Mouse (Mus musculus): ENCODE results near the gene Pltp.
A peak's percentile ranks its signal among the peaks of the same experiment; 100 is the strongest.
"Not testable (repeated sequence)": the region's sequence is repeated elsewhere in the genome, so short reads cannot be mapped to it uniquely, and the experiment has no call there.

Pltp gene

GRCm38 (mm10) chr2:164806614-164807013 lies 50.9 kb downstream of the Pltp start:
- DNase-seq (ENCODE audit: extremely low spot score, low spot score): no peak

GRCm38 (mm10) chr2:164805332-164805718 lies 52.2 kb downstream of the Pltp start:
- no peak for DNase-seq (ENCODE audit: extremely low spot score, low spot score)

- peak; percentile 94 for DNase-seq (ENCODE audit: extremely low spot score, low spot score)
These were observed 52.8 kb downstream of the Pltp start, which contains the start of the genes Acot8 and Zswim3 for GRCm38 (mm10) chr2:164804533-164805331. TSS of gene Acot8 (minus strand) at chr2:164804882. TSS of gene Zswim3 (plus strand) at chr2:164805098.

- DNase-seq (ENCODE audit: extremely low spot score, low spot score): no peak
These were observed 53.6 kb downstream of the Pltp start for GRCm38 (mm10) chr2:164803921-164804313.

- no peak for DNase-seq (ENCODE audit: extremely low spot score, low spot score)
These were observed 54.1 kb downstream of the Pltp start for GRCm38 (mm10) chr2:164803201-164803920.

GRCm38 (mm10) chr2:164800252-164801004 lies 57.1 kb downstream of the Pltp start:
- DNase-seq (ENCODE audit: extremely low spot score, low spot score): no peak

GRCm38 (mm10) chr2:164798554-164798953 lies 59.0 kb downstream of the Pltp start:
- DNase-seq (ENCODE audit: extremely low spot score, low spot score): not testable (repeated sequence)

- DNase-seq (ENCODE audit: extremely low spot score, low spot score): no peak
These were observed 61.6 kb downstream of the Pltp start for GRCm38 (mm10) chr2:164795868-164796267.

GRCm38 (mm10) chr2:164794293-164794692 lies 63.2 kb downstream of the Pltp start:
- DNase-seq (ENCODE audit: extremely low spot score, low spot score): peak; percentile 69

- DNase-seq (ENCODE audit: extremely low spot score, low spot score): no peak
These were observed 63.7 kb downstream of the Pltp start for GRCm38 (mm10) chr2:164793772-164794171.

GRCm38 (mm10) chr2:164793236-164793635 lies 64.3 kb downstream of the Pltp start:
- peak; percentile 45 for DNase-seq (ENCODE audit: extremely low spot score, low spot score)

- DNase-seq (ENCODE audit: extremely low spot score, low spot score): no peak
These were observed 64.9 kb downstream of the Pltp start for GRCm38 (mm10) chr2:164792400-164793190.

- DNase-seq (ENCODE audit: extremely low spot score, low spot score): no peak
These were observed 65.7 kb downstream of the Pltp start for GRCm38 (mm10) chr2:164791841-164792261.

- DNase-seq (ENCODE audit: extremely low spot score, low spot score): no peak
These were observed 67.1 kb downstream of the Pltp start for GRCm38 (mm10) chr2:164790451-164790850.

All from neural tube, embryonic 10.5 days (tissue).